Mouse (Mus musculus) gastrocnemius, postnatal 10 days (tissue): ENCODE results near the gene Itga10. TPM values are rescaled to one million over a fixed set of nuclear protein-coding genes. Genes with fewer than 3 reads are reported as not detected.
A peak's percentile ranks its signal among the peaks of the same experiment; 100 is the strongest.
"Not testable (repeated sequence)": the region's sequence is repeated elsewhere in the genome, so short reads cannot be mapped to it uniquely, and the experiment has no call there.

Experiments used
- DNase-seq: peaks from one replicate; pipeline ENCODE4 v3.0.0; 2021; ENCODE audit warnings: mixed read lengths
- total RNA-seq, 2 experiments: library from RNA; stranded (reverse); gene quantifications; 2 replicates each; pipeline ENCODE4 v1.2.3; 2021

Itga10 gene
- total RNA-seq, 2 experiments from 2014 or later: 3.4 to 5.4 TPM

DNA sequence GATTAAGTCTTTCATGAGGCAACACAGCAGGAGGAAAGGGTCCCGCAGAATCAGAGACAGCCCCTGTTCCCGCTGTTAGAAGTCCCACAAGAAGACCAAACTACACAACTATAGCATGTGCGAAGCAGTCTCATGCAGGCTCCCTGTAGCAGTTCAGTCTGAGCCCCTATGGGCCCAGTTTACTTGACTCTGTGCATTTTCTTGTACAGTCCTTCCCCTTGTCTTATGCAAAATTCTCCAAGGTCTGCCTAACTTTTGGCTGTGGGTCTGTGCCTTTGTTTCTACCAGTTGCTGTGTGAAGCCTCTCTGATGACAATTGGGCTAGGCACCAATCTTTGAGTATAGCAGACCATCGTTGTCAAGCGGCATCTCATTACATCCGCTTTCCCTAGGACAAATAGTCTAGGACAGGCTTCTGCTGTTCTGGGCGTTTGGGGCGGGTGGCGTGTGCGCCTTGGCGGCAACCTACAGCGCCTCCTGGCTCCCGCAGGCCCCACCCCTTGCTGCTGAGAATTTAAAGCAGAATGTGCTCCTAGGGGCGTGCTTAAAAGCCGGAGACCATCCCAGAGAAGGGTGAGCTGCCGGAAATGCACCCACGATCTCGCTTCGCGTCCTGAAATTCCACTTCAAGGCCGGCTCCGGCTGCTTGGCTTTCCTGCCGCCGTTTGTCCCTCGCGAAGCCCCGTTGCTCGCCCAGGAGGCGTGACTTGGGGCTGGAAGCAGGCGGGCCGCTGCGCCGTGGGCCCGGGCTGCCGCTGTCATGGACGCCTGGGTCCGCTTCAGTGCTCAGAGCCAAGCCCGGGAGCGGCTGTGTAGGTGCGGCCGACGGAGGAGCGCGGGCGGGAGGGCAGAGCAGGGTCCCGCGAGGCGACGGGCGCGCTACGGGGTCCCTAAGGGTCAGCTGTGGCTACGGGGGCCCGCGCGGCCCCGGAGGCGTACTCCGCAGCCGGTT lies 10.2 kb upstream of the Itga10 start, which contains the start of the genes Pex11b and Gm42957:
Pex11b (plus strand) TSS at position 449 of the 952 bp plus-strand sequence.
Gm42957 (plus strand) TSS at position 547 of the 952 bp plus-strand sequence.
- DNase-seq: peak; percentile 86

DNA sequence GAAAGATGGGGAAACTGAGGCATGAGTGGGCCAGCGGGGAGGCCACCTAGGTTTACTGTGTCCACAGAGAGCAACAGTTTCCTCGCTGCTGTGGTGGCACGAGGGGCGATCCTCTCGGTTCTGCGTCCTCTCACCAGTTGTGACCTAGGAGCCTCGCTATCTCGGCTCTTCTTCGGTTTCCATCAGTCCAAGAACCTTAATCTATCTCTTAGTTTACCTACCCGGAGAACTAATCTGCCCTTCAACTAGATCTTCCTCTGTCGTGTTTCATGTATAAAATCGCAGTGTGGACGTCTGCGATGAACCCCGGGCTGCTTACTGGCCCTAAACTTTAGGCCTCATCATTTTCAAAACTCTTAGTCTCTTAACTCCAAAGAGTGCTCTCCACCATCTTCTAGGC lies 9.5 kb upstream of the Itga10 start:
- no peak for DNase-seq

DNA sequence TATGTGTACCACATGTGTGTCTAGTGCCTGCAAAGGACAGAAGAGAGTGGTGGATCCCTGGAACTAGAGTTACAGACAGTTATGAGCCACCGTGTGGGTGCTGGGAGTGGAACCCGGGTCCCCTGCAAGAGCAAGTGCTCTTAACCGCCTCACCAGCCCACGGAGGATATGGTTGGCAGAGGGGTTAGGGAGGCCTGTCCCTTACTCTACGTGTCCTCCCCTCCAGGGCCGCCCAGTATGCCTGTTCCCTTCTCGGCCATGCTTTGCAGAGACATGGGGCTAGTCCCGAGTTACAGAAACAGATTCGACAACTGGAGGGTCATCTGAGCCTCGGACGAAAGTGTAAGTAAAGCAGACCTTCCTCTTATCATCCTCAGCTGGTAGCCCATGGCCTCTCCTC lies 8.9 kb upstream of the Itga10 start:
- no peak for DNase-seq

DNA sequence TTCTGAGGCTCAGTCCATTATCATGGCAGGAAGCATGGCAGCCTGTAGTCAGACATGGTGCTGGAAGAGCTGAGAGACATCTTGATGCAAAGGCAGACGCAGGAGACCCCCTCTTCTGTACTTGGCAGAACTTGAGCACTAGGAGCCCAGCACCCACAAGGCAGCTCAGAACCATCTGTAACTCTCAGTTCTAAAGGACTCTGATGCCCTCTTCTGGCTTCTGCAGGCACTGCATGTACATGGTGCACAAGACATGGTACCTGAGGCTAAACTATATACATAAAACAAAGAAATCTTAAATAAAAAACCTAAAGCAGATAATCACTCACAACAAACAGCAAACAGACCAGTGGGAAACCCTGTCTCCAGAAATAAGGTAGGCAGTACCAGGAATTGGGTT lies 6.2 kb upstream of the Itga10 start:
- peak; percentile 61 for DNase-seq

DNA sequence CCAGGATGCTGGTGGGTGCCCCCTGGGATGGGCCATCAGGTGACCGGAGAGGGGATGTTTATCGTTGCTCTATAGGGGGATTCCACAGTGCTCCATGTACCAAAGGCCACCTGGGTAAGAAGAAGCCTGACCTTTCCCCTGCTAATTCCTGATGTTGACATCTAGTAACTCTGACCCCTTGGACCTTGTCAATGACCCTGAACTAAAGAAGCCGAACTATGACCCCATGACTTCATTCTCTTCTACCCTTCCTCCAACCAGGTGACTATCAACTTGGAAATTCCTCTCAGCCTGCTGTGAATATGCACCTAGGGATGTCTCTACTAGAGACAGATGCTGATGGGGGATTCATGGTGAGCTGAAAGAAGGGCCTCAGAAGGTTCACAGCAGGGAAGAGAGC lies 2.0 kb downstream of the Itga10 start:
- no peak for DNase-seq

DNA sequence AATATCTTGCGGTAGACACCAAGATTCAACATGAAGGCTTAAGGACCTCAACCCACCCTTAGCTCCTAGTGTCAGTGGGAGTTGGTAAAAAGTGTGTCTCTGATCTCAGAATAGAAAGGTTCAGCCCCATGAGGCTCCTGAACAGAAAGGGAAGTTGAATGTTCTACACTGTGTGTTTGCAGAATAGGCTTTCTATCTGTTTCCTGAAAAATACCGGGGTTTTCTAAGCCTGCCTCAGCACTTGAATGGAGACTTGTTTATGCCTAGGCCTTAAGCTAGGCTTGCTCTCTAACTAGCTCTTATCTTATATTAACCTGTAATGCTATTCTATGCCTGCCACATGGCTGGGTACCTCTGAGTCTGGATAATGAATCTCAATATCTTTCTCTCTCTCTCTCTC lies 15.5 kb downstream of the Itga10 start:
- DNase-seq: no peak

DNA sequence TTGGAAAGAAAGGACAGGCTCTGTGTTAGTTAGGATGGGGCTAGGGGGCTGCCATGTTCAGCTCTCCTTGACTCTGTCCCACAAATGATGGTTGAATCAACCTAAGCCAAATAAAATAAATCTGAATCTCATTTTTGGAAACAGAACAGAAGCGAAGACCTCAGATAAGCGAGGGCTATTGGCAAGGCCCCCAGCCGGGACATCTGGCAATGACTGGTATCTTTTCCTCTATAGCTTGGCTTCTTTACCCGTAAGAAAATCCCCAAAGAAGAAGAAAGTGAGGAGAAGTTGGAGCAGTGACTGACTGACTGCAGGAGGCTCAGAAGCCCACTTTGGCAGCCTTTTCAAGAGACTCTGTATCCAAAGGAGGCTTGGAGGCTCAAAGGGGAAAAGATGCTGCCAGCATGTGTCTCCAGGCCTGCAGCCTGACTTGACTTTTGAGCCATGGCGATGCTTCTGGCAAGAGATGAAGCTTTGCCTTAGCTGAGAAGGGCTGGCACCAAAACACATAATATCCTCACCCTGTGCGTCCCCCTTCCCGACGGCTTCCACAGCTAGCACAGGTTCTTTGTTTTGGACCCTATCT lies 17.4 kb downstream of the Itga10 start:
- no peak for DNase-seq

DNA sequence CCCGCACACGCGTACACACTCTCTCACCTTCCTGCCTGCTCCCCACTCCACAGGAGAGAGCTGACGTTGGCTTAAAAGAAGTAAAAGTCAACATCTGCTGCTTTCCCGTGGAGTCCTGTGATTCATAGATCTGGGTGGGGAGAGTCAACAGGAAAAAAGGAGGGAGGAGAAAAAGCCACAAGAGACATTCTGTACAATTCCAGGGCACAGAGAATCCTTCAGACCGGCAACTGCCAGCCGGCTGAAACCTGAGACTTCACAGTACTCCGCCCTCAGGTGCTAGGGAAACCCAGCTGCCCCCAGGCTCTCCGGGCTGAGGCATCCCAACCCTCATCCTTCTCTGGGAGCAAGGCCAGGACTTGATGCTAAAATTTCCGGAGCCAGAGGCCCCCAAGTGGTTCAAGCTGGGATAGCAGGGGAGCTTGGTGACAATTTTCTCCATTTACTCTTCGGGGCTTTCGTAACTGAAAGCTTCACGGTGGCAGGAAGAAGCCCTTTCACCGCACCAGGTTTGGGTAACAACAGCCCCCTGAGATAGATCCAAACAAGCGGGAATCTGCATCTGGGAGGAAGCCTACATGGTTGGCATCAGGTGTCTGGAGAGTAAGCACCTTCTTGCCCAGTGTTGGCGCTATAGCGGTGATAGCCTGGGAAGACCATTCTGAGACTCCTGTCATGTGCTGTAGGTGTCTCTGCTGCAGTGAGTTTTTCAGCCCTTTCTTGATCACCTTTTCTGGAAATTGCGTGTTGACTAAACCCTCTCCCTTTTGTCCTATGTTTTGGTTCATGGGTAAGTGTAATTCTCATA lies 18.3 kb downstream of the Itga10 start:
- DNase-seq: peak; percentile 86

DNA sequence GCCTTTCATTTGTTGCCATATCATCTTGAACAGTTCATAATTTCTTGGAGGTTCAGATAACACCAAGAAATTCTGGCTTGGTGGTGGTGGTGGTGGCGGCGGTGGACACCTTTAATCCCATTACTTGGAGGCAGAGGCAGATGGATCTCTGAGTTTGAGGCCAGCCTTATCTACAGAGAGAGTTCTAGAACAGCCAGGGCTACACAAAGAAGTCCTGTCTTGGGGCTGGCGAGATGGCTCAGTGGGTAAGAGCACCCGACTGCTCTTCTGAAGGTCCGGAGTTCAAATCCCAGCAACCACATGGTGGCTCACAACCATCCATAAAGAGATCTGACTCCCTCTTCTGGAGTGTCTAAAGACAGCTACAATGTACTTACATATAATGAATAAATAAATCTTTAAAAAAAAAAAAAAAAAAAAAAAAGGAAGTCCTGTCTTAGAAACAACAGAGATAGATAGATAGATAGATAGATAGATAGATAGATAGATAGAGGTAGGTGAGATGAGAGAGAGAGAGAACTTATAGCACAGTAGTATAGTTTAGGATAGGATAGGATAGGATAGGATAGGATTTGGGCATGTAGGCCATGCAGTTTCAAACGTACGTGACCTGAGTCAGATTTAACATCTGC lies 20.5 kb downstream of the Itga10 start:
- DNase-seq: not testable (repeated sequence)

DNA sequence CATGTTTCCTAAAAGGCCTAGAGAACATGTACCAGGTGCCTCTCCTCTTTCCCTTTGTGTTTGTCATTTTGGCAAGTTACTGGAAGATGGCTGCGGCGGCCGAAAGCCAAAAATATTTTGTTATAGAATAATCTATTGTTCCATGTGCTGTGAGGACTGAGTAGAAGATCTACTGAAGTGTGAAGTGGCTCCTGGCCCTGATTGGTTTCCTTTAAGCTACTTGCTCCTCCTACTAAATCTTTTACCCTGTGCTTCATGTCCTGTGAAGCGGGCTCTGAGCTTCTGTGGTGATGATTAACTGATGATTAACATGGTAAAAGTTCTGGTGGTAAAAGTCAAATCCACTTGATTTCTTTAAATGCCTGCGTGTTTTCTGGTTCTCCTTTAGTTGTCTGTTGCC lies 21.5 kb downstream of the Itga10 start:
- DNase-seq: no peak

DNA sequence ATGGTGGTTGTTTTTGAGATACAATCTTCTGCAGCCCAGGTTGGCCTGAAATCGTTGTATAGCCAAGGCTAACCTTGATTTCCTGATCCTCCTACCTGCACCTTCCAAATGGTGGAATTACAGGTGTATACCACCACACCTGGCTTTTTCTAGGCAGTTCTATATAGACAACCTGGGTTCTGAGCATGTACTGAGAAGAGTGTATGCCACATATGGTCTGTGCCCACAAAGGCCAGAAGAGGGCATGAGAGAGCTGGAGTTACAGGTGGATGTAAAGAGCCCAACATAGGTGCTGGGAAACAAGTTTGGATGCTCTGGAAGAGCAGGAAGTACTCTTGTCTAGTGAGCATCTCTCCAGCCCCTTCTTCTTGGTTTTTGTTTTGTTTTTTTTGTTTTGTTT lies 21.9 kb downstream of the Itga10 start:
- DNase-seq: no peak

DNA sequence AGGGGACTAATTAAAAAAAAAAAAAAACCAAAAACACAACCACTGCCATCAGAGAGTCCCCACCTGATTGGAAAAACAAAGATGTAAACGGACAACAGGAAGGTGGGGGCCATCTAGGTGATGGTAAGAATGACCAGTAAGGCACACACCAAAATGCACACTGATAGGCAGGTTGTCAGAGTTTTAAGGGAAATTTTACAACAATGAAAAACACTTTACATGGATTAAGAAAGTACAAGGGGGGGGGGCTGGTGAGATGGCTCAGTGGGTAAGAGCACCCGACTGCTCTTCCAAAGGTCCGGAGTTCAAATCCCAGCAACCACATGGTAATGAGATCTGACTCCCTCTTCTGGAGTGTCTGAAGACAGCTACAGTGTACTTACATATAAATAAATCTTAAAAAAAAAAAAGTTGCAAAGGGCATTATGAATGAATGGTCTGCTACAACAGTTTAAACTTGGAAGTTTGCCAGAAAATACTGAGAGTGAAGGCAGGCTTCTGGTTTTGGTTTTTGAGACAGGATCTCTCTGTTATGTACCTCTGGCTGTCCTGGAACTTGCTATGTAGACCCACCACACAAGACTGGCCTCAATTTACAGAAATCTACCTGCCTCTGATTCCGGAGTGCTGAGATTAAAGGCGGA lies 23.2 kb downstream of the Itga10 start:
- DNase-seq: no peak

DNA sequence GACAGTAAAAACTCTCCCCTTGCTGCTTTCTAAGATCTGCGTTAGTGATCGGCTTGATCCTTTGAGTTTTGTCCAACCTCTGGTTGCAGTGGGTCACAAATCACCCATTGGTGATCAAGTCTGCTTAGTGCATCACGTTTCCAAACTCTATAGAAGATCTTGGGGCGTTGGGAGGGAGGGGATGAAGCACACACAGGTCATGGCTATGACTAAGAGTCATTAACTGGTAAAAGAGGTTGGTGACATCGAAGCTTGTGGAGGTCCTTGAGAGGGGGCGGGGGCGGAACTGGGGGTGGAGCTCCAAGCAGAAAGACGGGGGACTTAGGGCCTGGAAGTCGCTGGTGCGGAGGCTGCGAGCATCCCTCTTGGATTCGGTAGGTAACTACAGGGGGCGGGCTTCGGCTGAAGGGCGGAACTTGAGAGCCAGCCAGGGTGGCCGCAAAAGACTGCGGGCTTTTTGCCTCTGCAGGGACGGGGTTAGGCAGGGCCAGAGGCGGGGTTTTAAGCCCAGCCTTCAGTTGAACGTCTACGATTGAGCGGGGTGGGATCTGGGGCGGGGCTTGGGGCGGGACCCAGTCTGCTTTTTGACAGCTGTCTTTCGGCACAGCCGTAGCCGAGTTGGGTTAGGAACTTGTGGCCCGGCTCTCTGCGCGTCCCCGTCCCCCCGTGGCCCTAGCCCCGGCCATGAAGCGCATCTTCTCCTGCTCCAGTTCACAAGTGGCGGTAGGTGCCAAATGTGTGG lies 24.5 kb downstream of the Itga10 start, which contains the start of gene Ankrd35:
Ankrd35 (plus strand) TSS at position 405 of the 742 bp plus-strand sequence.
- DNase-seq: peak; percentile 74

DNA sequence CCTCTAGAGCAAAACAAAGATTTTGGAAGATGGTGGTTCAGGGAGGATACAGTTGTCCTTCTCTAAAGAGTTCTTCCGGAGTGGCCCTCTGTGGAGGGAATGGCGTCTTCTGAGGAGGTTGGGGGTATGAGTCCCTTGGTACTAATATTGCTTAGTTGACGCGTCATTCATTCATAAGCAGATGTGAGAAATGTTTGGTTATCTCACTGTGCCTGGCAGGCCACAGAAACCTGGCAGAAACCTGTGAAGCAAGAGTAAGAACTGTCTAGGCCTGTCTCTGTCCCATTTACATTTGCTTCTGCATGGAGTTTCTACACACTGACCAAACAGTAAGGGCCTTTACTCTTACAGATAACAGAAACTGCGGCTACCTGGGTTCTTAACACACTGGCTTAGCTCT lies 26.1 kb downstream of the Itga10 start:
- no peak for DNase-seq

DNA sequence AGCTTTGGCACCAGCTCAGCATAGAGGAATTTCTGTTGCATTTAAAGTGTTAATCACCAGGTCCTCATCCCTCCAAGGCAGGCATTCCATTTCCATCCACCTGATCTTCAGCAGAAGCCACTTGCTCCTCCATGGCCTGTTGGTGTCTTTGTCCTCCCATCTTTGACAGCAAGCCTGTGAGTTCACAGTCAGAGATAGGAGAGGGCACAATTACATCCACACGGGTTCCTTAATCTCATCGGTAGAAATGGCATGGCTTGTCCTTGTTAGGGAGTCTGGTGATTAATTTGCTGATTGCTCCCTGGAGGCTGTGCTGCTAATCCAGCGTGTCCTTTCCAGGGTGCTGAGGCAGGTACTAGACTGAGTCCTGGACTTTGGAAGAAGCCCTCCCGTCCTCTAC lies 28.1 kb downstream of the Itga10 start:
- no peak for DNase-seq

DNA sequence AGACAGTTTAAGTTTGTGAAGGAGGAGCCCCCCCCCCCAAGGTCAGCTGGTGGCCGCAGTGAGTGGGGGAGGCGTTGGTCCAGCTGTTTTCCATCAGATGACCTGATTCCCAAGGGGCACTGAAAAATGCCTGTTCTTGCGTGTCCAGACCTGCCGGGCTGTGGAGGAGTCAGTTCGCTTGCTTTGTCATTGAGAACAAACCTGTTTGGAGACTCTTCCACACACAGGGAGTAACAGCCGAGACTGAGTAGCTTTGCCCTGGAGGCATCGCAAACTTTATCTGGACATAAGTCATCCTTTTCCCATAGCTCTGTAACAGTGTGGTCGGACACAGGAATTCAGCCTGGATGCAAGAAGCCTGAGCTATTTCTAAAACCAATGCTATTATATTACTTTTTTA lies 29.1 kb downstream of the Itga10 start:
- DNase-seq: no peak

DNA sequence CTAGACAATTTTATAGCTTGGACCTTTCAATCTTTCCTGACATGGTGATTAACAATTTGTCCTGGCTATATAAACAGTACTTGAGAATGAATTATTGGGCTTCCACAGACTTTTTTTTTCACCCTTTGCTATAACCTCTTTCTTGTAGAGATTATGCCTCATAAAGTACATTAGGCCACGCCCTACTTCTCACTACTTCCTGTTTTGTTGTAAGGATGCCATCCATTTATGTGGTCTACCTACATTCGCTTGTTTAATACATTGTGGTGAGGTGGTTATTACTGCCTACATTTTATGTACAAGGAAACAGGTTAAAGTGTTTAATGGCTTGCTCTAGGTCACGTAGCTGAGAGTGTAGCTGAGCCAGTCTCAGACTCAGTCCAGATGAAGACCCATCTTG lies 29.8 kb downstream of the Itga10 start:
- no peak for DNase-seq

DNA sequence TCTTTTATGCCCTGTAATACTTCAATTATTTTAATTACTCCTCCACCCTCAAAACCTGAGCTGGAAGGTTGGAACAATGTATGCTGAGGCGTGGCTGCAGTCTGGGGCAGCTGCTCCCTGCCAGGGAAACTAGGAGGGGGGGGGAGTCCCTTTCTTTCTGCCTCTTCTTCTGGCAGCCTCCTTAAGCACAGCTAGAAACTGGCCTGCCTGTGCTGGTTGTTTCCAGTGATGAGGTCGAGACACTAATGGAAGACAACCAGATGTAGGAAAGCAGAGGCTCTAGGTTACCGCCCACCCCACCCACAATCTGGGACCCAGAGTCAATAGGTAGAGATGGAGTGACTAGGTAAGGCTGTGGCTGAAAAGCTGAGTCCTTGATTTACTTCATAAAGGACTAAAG lies 30.3 kb downstream of the Itga10 start:
- DNase-seq: no peak

DNA sequence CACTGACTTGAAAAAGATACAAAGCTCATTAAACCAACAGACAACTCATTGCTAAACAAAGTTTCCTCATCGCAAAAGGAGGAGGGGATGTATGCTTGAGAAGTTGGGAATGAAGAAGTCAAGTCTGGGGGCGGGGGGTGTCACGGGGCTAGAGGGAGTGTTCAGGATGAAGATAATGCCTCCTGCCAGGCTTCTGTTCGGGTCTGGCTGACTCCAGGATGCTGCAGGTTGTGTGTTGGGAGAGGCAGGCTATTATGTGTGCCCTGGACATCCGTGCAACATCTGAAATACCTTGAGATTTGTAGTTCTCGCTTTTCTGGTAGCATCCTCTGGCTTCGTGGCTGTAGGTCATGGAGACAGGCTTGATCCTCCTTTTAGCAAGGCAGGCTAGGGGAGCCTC lies 33.1 kb downstream of the Itga10 start:
- DNase-seq: no peak

DNA sequence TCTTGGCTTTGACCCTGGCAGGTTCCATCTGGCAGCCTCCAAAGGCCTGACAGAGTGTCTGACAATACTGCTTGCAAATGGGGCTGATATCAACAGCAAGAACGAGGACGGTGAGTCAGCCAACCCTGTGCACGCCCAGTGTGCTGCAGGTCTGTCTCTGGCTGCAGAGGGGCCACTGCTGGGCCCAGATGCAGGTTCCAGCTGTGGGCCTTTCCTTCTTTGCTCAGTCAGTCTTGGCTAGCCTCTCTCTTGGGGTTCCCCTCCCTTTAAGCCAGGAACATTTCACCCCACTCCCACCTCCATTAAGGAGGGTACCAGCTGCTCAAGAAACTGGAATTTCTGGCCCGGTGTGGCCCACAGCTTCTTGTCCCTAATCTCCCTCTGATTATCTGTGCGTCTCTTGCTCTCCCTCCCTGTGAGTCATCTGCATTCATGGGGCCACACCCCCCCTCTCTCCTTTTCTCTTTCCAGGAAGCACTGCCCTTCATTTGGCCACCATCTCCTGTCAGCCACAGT lies 33.8 kb downstream of the Itga10 start:
- no peak for DNase-seq
